Mouse (Mus musculus): ENCODE results near the gene Gdf11.

The Gdf11 gene

GRCm38 (mm10) chr10:128891296-128892094 lies at the start of gene Gdf11:
Gene Gdf11 (minus strand): TSS chr10:128891718.
- peak; percentile 72 for DNase-seq (ENCODE audit: low read depth, low spot score)

- DNase-seq (ENCODE audit: low read depth, low spot score): no peak
Observed at GRCm38 (mm10) chr10:128940475-128941061, 49.0 kb upstream of the Gdf11 start.

- no peak for DNase-seq (ENCODE audit: low read depth, low spot score)
Observed at GRCm38 (mm10) chr10:128938974-128939373, 47.5 kb upstream of the Gdf11 start.

- peak; percentile 96 for DNase-seq (ENCODE audit: low read depth, low spot score)
Observed at GRCm38 (mm10) chr10:128938457-128938856, 46.9 kb upstream of the Gdf11 start.

GRCm38 (mm10) chr10:128937756-128938390 lies 46.4 kb upstream of the Gdf11 start:
- no peak for DNase-seq (ENCODE audit: low read depth, low spot score)

- no peak for DNase-seq (ENCODE audit: low read depth, low spot score)
Observed at GRCm38 (mm10) chr10:128935826-128936440, 44.4 kb upstream of the Gdf11 start.

- DNase-seq (ENCODE audit: low read depth, low spot score): no peak
Observed at GRCm38 (mm10) chr10:128934997-128935787, 43.7 kb upstream of the Gdf11 start.

- no peak for DNase-seq (ENCODE audit: low read depth, low spot score)
Observed at GRCm38 (mm10) chr10:128933976-128934721, 42.6 kb upstream of the Gdf11 start.

GRCm38 (mm10) chr10:128933574-128933973 lies 42.1 kb upstream of the Gdf11 start, which contains the start of gene Itga7:
Gene Itga7 (plus strand): TSS chr10:128933818.
- DNase-seq (ENCODE audit: low read depth, low spot score): peak; percentile 65

GRCm38 (mm10) chr10:128931441-128931840 lies 39.9 kb upstream of the Gdf11 start:
- no peak for DNase-seq (ENCODE audit: low read depth, low spot score)

GRCm38 (mm10) chr10:128929638-128930378 lies 38.3 kb upstream of the Gdf11 start:
- no peak for DNase-seq (ENCODE audit: low read depth, low spot score)

GRCm38 (mm10) chr10:128928356-128928755 lies 36.8 kb upstream of the Gdf11 start:
- no peak for DNase-seq (ENCODE audit: low read depth, low spot score)

- peak; percentile 45 for DNase-seq (ENCODE audit: low read depth, low spot score)
Observed at GRCm38 (mm10) chr10:128923935-128924334, 32.4 kb upstream of the Gdf11 start, which contains the start of gene Bloc1s1. Gene Bloc1s1 (minus strand): TSS chr10:128924035.

GRCm38 (mm10) chr10:128923013-128923691 lies 31.6 kb upstream of the Gdf11 start:
- peak; percentile 98 for DNase-seq (ENCODE audit: low read depth, low spot score)

- no peak for DNase-seq (ENCODE audit: low read depth, low spot score)
Observed at GRCm38 (mm10) chr10:128922822-128923012, 31.2 kb upstream of the Gdf11 start, which contains the start of gene Rdh5. Gene Rdh5 (minus strand): TSS chr10:128922888.

GRCm38 (mm10) chr10:128921883-128922821 lies 30.6 kb upstream of the Gdf11 start:
- DNase-seq (ENCODE audit: low read depth, low spot score): peak; percentile 59

GRCm38 (mm10) chr10:128921251-128921650 lies 29.7 kb upstream of the Gdf11 start:
- no peak for DNase-seq (ENCODE audit: low read depth, low spot score)

GRCm38 (mm10) chr10:128920736-128921161 lies 29.2 kb upstream of the Gdf11 start:
- no peak for DNase-seq (ENCODE audit: low read depth, low spot score)
